Mouse (Mus musculus) lung, adult 2 months (tissue): ENCODE measurements around the gene 1810024B03Rik.

Source experiments
- CTCF ChIP-seq: fragments of 200-500 bp; IDR thresholded peaks from 2 replicates; pipeline ENCODE4 v1.5.1; 2011; ENCODE audit warnings: mild to moderate bottlenecking, low read length, control low read depth; ENCODE audit not compliant: insufficient read depth
- POLR2A ChIP-seq: fragments of 200-500 bp; IDR thresholded peaks from 2 replicates; pipeline ENCODE4 v1.6.1; 2011; ENCODE audit warnings: low read depth, mild to moderate bottlenecking, control low read depth, low read length, borderline replicate concordance; ENCODE audit errors: extremely low read depth

DNA sequence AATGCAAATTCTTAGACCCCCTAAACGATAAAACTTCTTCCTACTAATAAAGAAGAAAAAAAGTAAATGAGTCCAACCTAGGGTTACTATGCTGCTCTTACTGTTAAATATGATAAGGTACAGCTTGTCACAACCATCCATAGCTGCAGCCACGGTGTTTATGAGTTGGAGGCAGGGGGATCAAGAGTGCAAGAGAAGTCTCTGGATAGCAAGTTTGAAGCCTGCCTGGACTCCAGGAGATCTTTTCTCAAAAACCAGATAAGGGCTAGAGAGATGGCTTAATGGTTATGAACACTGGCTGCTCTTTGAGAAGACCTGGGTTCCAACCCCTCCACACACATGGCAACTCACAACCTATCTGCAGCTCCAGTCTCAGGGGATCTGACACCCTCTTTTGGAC, 1.2 kb downstream of the 1810024B03Rik start:
- TF ChIP-seq CTCF (no peak), POLR2A (no peak)
